Mouse (Mus musculus) A20 (cell line): ENCODE results near the gene Zkscan1.
A peak's percentile ranks its signal among the peaks of the same experiment; 100 is the strongest.
"Not testable (repeated sequence)": the region's sequence is repeated elsewhere in the genome, so short reads cannot be mapped to it uniquely, and the experiment has no call there.

Experiments used
- DNase-seq: peaks from one replicate; pipeline ENCODE4 v3.0.0-alpha.2; 2011; ENCODE audit warnings: low read depth, low spot score

Zkscan1 gene

GRCm38 (mm10) chr5:138084996-138085395, at the start of gene Zkscan1:
Gene Zkscan1 (plus strand): TSS chr5:138085084.
- DNase-seq = peak; percentile 91

DNA sequence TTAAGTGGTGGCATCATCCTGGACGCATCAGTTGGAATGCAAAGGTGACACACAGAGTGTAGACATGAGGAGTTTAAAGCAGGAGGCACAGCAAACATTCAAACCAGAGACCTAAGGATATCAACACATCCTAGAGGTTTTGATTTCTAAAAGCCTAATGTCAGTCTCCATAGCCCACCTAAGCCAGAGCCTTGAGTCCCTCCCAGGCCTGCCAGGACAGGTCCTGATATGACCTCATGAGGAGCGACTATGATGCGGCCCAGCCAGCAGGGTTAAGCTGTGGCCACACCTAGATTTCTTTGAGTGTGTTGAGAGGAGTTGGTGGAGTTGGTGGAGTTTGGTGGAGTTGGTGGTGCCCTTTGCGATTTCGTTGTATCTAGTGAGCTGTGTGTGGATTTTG, 32.0 kb upstream of the Zkscan1 start, which contains the start of gene Smok3c:
Smok3c (plus strand) TSS at position 301 of the 400 bp plus-strand sequence.
- DNase-seq = not testable (repeated sequence)

DNA sequence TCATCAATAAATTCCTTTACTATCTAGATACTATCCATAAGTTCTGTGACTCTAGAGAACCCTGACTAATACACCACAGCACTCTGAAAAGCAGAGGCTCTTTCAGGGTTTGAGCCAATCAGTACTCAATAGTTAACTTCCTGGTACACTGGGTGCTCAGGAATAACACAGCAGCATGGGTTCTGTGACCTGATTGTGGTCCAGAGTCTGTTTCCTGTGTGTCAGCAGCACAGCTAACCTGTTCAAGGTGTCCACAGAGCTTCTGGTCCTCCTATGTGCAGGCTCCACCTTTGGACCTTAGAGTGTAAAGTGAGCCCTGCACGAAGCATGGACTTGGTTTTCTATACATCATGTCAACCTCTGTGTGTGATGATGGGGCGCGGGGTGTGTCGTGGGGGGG, 11.1 kb upstream of the Zkscan1 start:
- no peak for DNase-seq

GRCm38 (mm10) chr5:138075684-138076083, 9.2 kb upstream of the Zkscan1 start:
- DNase-seq = no peak

DNA sequence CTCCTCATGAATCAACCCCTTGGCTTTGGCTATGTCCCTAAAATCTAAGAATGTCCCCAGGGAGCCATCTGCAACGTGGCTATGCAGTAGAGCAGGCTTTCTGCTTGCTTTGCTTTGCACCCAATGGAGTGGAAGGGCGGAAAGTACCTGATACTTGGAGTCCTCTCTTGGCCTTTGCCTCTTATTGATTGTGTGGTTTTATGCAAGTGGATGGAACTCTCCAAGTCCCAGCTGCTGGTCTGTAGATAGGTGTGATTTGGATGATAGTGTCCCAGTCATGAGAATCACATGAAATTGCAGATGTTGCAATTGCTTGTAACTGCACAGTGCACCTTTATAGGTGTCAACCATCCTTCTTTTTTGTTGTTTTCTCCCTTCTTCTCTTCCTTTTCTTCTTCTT, 8.7 kb upstream of the Zkscan1 start:
- no peak for DNase-seq

GRCm38 (mm10) chr5:138080456-138080855, 4.4 kb upstream of the Zkscan1 start:
- DNase-seq = no peak

DNA sequence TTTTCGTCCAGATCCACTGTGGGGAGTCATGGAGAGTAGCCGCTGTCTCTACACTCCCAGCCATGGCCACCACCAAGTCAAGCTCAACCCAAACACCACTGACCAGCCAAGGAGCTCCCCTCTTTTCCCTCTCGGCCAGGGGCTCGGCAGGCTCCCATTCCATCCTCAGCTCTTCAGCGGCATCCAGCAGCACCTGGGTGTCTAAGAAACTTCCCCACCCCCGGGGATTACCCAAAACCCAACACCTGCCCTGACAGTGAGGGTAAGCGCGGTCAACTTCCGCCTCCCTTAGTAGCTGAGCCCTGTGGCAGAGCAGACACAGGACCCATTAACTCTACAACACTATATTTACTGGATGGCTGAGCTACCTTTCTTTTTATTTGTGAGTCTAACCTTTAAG, 3.4 kb upstream of the Zkscan1 start:
- DNase-seq = peak; percentile 61

GRCm38 (mm10) chr5:138083318-138083900, 1.5 kb upstream of the Zkscan1 start:
- DNase-seq = no peak

DNA sequence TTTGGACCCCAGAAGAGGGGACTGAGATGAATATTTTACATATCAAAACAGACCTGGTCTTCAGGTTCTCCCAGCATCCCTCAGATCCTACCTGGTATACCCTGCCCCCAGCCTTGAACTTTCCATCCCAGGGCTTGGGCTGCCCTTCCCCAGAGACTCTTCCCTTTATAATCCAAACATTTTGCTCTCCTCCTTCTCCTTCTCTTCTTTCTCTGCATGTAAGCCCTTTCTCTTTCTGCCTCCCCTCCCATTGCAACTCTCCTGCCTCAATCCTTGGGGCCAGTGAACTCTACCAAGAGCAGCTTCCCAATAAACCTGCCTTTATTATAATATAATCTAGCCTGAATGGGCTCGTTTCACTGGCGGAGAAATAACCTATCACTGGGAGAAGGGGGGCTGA, 948 bp upstream of the Zkscan1 start:
- DNase-seq = no peak

DNA sequence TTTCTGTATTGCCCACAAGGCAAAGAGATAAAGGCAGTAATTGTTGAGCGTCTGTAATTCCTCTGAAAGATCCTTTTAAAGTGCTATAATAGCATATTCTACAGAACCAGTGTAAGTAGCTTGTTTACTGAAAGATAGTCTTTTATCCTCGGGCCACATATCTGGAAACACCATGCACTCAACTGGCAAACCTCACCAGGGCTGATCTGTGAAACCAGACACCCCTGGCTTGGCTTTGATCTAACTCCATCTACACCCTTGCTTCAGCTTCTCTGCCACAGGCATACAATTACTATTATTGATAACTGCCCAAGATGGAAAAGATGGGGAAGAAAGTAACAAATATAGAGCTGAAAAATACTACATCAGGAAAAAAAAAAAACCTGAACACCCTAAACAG, 377 bp upstream of the Zkscan1 start:
- no peak for DNase-seq

GRCm38 (mm10) chr5:138085421-138085911, 582 bp downstream of the Zkscan1 start:
- no peak for DNase-seq

DNA sequence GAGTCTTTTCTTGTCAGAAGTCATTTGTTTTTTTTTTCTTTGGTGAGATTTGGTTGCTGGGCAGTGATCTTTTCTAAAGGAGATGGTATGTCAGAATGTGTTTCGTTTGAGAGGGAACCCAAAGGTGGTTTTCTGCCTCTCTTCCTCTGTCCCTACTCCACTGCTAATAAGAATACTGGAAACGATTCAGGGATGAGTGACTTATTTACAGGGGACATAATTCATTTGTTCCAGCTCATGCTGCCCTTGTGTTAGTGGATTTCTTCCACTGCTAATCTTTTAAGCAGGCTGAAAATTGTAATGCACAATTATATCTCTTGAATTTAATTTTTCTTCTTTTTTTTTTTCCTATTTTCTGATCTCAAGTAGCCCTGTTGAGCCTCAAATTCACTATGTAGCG, 2.0 kb downstream of the Zkscan1 start:
- DNase-seq = no peak

DNA sequence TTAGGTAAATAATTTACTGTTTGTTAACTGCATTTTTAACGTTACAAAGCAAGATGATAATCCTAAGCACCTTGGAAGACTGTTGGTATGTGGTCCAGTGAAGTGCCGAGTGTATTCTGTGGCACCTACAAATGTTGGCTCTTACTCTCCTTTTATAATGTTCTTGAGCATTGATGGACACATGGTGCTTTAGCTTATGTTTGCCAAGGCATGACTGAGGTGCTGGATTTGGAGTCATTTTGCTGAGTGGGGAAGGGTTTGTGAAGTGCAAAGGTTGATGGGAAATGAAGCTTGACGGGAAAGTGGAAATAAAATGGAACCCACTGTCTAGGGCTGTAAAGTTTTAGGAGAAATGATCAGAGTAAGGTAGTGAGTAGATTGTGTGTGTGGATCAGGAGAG, 3.5 kb downstream of the Zkscan1 start:
- no peak for DNase-seq

DNA sequence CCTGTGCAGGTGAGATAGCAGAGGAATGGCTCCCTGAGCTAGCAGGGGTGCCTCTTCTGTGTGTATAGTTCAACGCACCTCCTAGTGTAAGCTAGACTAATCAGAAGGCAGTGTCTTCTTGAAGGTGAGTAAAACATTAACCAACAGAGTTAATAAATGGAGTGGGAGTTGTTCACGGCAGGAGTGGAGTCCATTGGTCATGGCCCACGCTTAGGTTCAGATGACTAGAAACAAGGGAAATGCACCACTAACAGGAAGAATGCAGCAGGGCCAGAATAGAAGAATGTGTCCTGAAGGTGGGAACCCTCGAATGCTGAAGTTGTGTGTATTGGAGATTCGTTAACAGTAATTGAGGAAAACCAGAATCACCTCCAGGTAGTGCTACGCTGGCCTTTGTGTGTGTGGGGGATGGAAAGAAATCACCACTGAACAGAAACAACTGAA, 4.2 kb downstream of the Zkscan1 start:
- no peak for DNase-seq

GRCm38 (mm10) chr5:138090271-138090670, 5.4 kb downstream of the Zkscan1 start:
- DNase-seq = no peak

- no peak for DNase-seq
Measured at GRCm38 (mm10) chr5:138090737-138091136, 5.9 kb downstream of the Zkscan1 start.

- no peak for DNase-seq
Measured at GRCm38 (mm10) chr5:138092771-138093170, 7.9 kb downstream of the Zkscan1 start.

- no peak for DNase-seq
Measured at GRCm38 (mm10) chr5:138094474-138094873, 9.6 kb downstream of the Zkscan1 start.

DNA sequence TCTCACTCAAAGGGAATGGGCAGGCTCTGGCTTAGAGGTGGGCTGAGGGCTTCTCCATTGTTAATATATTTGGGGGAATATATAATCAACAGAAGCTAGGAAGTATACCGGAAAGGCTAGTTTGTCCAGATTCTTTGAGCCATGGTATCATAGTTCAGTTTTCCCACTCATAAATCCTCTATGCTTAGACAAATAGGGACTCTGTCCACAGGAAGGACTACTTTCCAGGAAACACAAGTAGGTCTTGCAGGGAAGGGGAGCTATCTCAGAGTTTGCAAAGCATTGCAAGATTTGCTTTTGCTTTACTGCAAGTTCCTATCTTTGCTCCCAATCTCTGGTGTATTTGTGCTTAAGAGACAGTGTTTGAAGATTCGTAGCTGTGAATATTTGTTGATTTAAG, 20.1 kb downstream of the Zkscan1 start:
- no peak for DNase-seq

GRCm38 (mm10) chr5:138107130-138107529, 22.2 kb downstream of the Zkscan1 start:
- DNase-seq = no peak

DNA sequence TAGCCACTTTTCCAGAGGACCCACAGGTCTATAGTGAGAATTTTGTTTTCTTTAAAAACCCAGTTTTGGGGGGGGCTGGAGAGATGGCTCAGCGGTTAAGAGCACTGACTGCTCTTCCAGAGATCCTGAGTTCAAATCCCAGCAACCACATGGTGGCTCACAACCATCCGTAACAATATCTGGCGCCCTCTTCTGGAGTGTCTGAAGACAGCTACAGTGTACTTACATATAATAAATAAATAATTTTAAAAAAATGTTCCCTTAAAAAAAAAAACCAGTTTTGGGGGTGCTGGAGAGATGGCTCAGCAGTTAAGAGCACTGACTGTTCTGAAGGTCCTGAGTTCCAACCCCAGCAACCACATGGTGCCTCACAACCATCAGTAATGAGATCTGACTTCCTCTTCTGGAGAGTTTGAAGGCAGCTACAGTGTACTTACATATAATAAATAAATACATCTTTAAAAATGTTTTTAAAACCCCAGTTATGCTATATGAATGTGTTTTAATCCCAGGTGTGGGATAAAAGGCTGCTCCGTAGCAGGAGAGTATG, 25.0 kb downstream of the Zkscan1 start:
- DNase-seq = peak; percentile 10

DNA sequence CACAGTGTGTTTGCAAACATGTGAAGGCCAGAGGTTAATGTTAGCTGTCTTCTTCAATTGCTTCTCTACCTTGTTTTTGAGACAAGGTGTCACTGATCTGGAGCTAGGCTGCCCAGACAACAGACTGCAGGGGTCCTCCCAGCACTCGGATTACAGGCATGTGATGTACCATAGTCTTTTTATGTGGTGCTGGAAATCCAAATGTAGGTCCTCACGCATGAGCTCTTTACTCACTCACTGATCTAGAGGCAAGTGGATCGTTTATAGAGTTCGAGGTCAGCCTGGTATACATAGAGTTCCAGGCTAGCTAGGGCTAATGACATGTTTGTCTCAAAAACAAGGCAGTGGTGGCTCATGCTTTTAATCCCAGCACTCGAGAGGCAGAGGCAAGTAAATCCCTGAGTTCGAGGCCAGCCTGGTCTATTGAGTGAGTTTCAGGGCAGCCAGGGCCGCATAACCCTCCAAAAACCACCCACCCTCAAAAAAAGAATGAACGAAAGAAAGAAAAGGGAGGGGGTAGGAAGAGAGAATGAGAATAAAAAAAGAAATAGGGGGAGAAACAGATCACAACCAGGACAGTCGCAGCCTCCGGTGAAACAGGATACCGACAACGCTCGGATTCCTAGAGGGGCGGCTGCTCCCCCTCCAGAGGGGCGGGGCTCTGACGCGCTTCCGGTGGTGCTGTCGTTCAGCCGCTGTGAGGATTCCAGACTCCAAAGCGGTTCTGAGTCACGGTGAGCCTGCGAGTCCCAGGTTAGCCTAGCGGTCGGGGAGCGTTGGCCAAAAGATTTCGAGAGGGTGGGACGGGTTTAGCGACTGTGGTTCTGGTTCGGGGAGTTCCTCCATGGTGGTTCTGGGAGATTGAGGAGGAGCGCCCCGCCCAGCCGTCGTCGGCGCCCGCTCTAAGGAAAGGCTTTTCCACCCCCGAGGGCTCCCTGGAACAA, 31.6 kb downstream of the Zkscan1 start, which contains the start of gene Zscan21:
Zscan21 (plus strand) TSS at position 649 of the 944 bp plus-strand sequence.
- DNase-seq = peak; percentile 91
